Mouse (Mus musculus) kidney, embryonic 15.5 days (tissue): ENCODE results near the gene Minos1. TPM values are rescaled to one million over a fixed set of nuclear protein-coding genes. Genes with fewer than 3 reads are reported as not detected.
A peak's percentile ranks its signal among the peaks of the same experiment; 100 is the strongest.

Experiments used
- ATAC-seq: fragments of 200-750 bp; cut with Nextera tagmentation; replicated peaks from 2 replicates; pipeline ENCODE4 v1.8.0; 2017; ENCODE audit warnings: moderate TSS enrichment; ENCODE audit not compliant: low FRiP score
- H3K27ac ChIP-seq: fragments of 300-500 bp; sonication (generic); 2 replicates; pipeline ENCODE4 v1.5.1; 2015; ENCODE audit warnings: mild to moderate bottlenecking, inconsistent platforms
- H3K27me3 ChIP-seq: fragments of 300-500 bp; sonication (generic); 2 replicates; pipeline ENCODE4 v1.6.1; 2015; ENCODE audit warnings: inconsistent platforms
- H3K36me3 ChIP-seq: fragments of 300-500 bp; sonication (generic); 2 replicates; pipeline ENCODE4 v1.6.1; 2015; ENCODE audit warnings: inconsistent platforms
- H3K4me1 ChIP-seq: fragments of 300-500 bp; sonication (generic); 2 replicates; pipeline ENCODE4 v1.6.1; 2015; ENCODE audit warnings: inconsistent platforms
- H3K4me2 ChIP-seq: fragments of 300-500 bp; sonication (generic); 2 replicates; pipeline ENCODE4 v1.6.1; 2015; ENCODE audit warnings: moderate library complexity, mild to moderate bottlenecking, inconsistent platforms
- H3K4me3 ChIP-seq: fragments of 300-500 bp; sonication (generic); replicated peaks from 2 replicates; pipeline ENCODE4 v1.5.1; 2015; ENCODE audit warnings: mild to moderate bottlenecking, inconsistent platforms
- H3K9ac ChIP-seq: fragments of 300-500 bp; sonication (generic); 2 replicates; pipeline ENCODE4 v1.6.1; 2015; ENCODE audit warnings: mild to moderate bottlenecking, inconsistent platforms
- H3K9me3 ChIP-seq: fragments of 300-500 bp; sonication (generic); replicated peaks from 2 replicates; pipeline ENCODE4 v1.6.1; 2016; ENCODE audit warnings: inconsistent platforms
- WGBS: fragments of 180-500 bp; shearing (Covaris S2); methylation state at CpG from one replicate; pipeline ENCODE4 v1.1.7; 2015; ENCODE audit warnings: mixed read lengths; 5-methylcytosine and 5-hydroxymethylcytosine counted together
- polyA plus RNA-seq: library from polyadenylated mRNA; unstranded; fragments of >200 nt; fragmentation: Nextera tagmentation; extraction: Ambion mirVana; gene quantifications from 2 replicates; pipeline ENCODE4 v1.2.1, GENCODE M21; 2015

Gene Minos1
- polyA plus RNA-seq, 1 experiment from 2014 or later = 522 TPM

DNA sequence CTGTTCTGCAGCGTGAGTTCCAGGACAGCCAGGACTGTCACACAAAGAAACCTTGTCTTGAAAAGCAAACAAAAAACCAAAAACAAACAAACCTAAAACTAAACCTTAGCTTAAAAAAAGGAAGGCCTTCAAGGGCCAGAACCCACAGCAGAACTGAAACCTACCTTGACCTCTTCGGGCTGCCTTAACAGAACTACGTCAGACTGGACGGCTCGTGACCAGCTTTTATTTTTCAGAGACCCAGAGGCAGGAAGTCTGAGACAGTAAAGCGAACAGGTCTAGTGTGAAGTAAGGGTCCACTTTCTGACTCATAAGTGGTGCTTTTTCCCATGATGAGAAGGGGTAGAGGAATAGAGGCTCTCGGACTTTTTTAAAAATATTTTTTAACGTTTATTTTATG is 35.3 kb upstream of the Minos1 start:
- Histone ChIP-seq H3K4me1 (peaks cover 13% of the 10 kb centered on the region), H3K9ac (no peak overlapping the region), H3K9me3 (no peaks in the 10 kb centered on the region), H3K27me3 (no peaks in the 10 kb centered on the region), H3K4me2 (no peak overlapping the region), H3K36me3 (no peaks in the 10 kb centered on the region), H3K4me3 (no peak overlapping the region), H3K27ac (no peak overlapping the region)
- ATAC-seq = no peak
- WGBS = 67% methylated on average over 8 of the region's 8 CpGs

DNA sequence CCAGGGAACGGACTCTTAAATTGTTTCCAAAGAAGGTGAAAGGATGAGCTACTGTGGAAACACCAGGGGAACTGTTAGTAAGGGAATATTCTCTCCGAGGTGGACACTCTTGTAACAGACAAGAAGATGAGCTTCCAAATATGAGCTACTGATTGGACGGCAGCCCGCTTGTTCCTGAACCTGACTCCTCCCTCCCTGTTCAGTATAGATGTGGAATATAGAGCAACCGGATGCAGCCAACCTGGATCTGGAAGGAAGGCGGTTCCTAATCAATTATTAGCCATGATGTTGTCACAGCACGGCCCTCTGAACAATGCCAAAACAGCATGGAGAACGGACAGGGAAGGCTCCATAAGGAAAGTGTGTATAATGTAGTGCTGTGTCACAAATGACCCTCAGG is 34.3 kb upstream of the Minos1 start:
- Histone ChIP-seq H3K4me2 (no peak overlapping the region), H3K9ac (no peak overlapping the region), H3K4me3 (no peak overlapping the region), H3K4me1 (peaks cover 12% of the 10 kb centered on the region), H3K9me3 (no peaks in the 10 kb centered on the region), H3K27me3 (no peaks in the 10 kb centered on the region), H3K27ac (no peak overlapping the region), H3K36me3 (no peaks in the 10 kb centered on the region)
- ATAC-seq = no peak
- 81% methylated on average over 8 of the region's 8 CpGs for WGBS

DNA sequence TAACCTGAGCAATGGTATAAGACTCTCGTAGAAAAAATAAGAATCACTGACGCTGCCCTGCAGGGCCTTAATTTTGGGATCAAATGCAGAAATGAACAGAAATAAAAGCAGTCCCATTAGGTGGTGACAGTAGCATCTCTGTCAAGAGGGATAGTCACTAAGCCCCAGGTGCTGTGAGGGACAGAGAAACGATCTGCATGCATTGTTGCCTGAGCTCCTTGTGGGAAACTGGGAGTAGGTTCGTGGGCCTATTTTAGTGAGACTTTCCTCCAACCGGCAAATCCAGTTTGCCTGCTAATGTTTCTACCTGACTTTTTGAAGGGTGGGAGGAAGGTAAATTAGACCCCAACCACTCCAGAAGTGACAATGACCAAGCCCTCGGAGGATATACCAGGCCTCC is 33.2 kb upstream of the Minos1 start:
- Histone ChIP-seq H3K4me2 (no peak overlapping the region), H3K9me3 (no peaks in the 10 kb centered on the region), H3K4me1 (0 out of 2 replicates have a peak, but pooled peaks cover 6% of the 10 kb centered on the region), H3K36me3 (no peaks in the 10 kb centered on the region), H3K27me3 (no peaks in the 10 kb centered on the region), H3K4me3 (no peak overlapping the region), H3K9ac (no peak overlapping the region), H3K27ac (no peak overlapping the region)
- WGBS = 85% methylated on average over 6 of the region's 6 CpGs
- no peak for ATAC-seq

DNA sequence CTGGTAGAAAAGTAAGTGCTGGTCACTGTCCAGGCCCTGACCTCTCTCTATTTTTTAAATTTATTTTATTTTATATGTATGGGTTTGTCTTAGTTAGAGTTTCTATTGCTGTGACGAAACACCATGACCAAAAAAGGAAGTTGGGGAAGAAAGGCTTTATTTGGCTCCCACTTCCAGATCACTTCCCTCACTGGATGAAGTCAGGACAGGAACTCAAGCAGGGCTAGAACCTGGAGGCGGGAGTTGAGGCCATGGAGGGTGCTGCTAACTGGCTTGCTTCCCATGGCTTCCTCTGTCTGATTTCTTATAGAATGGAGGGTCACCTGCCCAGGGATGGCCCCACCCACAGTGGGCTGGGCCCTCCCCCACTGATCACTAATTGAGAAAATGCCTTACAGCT is 30.2 kb upstream of the Minos1 start:
- no peaks in the 10 kb centered on the region for H3K9me3 ChIP-seq
- ATAC-seq = no peak
- H3K4me1 ChIP-seq = no peaks in the 10 kb centered on the region
- WGBS = 76% methylated on average over 2 of the region's 2 CpGs
- H3K4me2 ChIP-seq = no peak overlapping the region
- H3K4me3 ChIP-seq = no peak overlapping the region
- H3K36me3 ChIP-seq = no peaks in the 10 kb centered on the region
- H3K9ac ChIP-seq = no peak overlapping the region
- H3K27me3 ChIP-seq = no peaks in the 10 kb centered on the region
- no peak overlapping the region for H3K27ac ChIP-seq

DNA sequence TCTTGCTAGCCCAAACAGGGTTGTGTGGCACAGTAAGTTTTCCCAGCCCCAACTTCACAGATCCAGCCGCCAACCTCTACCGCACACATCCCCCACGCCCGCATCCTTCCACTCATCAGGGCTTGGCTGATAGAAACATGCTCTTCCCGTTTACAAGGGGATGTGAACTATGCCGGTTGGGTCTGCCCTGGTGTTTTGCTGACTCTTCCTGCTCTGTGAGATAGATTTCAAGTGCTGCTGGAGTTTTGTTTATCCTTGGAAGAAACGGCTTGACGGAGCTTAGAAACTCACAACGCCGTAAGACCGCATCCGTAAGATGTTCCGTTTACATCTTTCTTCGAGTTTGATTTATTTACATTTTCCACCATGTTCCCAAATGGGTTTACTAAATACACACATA is 27.4 kb upstream of the Minos1 start:
- WGBS = 78% methylated on average over 14 of the region's 14 CpGs
- ATAC-seq = no peak
- no peak overlapping the region for H3K4me2 ChIP-seq
- no peak overlapping the region for H3K27ac ChIP-seq
- no peaks in the 10 kb centered on the region for H3K9me3 ChIP-seq
- no peak overlapping the region for H3K9ac ChIP-seq
- H3K36me3 ChIP-seq = no peaks in the 10 kb centered on the region
- no peaks in the 10 kb centered on the region for H3K4me1 ChIP-seq
- H3K4me3 ChIP-seq = no peak overlapping the region
- H3K27me3 ChIP-seq = no peaks in the 10 kb centered on the region

DNA sequence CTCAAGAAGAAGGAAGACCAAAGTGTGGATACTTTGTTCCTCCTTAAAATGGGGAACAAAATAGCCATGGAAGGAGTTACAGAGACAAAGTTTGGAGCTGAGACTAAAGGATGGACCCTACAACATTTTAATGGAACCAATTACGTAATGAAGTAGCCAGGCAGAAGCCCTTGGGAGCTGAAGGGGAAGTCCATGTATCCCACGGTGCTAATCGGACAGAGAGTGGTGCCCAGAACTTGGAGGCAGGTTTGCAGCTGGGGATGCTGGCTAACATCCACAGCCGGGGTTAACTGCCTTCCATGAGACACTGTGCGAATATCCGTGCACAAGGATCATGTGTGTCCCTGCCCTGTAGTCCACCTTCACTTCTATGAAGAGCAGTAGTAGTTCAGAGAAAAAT is 25.6 kb upstream of the Minos1 start:
- Histone ChIP-seq H3K4me2 (no peak overlapping the region), H3K4me3 (no peak overlapping the region)
- no peak for ATAC-seq

DNA sequence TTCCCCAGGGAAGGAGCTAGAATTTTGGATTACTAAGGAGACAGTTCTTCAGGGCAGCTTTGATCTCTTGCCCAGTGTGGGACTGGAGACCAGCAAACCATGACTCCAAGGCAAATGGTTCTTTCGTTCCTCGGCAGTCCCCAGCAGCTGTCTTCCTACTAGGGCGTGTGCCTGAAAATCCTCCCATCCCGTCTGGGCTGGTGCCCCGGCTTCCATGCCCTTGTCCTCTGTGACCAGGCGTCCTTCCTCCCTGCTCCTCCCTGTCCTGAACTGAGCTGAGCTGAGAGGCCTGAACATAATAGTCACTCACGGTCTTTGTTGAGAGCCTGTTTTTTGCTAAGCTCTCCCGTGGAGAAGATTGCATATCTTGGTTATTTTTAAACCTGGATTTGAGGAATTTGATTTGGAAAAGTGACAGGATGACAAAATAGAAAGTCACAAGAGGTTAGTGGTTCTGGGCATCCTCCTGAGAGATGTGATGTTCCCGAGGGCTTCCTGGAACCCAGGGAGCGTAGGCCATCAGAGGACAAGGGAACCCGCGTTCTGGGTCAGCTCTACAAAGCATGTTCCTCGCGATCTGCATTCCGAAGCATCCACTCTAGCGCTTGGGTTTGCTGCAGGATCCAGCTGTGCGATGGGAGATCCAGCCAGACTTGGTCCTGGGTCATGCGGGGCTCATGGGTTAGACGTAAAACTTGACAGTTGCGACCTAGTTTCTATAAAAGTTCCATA is 23.8 kb upstream of the Minos1 start:
- no peak overlapping the region for H3K27ac ChIP-seq
- no peaks in the 10 kb centered on the region for H3K9me3 ChIP-seq
- H3K4me2 ChIP-seq = no peak overlapping the region
- no peaks in the 10 kb centered on the region for H3K4me1 ChIP-seq
- no peak overlapping the region for H3K4me3 ChIP-seq
- WGBS = 76% methylated on average over 20 of the region's 20 CpGs
- H3K9ac ChIP-seq = no peak overlapping the region
- H3K27me3 ChIP-seq = no peaks in the 10 kb centered on the region
- no peaks in the 10 kb centered on the region for H3K36me3 ChIP-seq
- no peak for ATAC-seq

More for the DNA sequence above, 25.6 kb upstream of the Minos1 start:
- Histone ChIP-seq H3K27ac (no peak overlapping the region), H3K9me3 (no peaks in the 10 kb centered on the region), H3K9ac (no peak overlapping the region), H3K36me3 (no peaks in the 10 kb centered on the region), H3K4me1 (no peaks in the 10 kb centered on the region), H3K27me3 (no peaks in the 10 kb centered on the region)
- whole genome bisulfite sequencing = 86% methylated on average over 6 of the region's 6 CpGs

DNA sequence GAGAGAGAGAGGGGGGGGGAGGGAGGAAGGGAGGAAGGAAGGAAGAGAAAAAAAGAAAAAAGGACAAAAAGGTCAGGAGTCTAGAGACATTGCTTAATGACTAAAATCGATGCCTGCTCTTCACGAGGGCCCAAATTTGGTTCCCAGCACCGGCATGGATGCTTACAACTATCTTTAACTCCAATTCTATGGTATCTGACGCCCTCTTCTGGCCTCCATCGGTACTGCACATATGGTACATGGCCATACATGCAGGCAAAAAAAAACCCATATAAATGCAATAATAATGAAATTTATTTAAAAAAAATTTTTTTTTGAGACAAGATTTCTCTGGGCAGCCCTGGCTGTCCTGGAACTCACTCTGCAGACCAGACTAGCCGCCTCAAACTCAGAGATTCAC is 20.5 kb upstream of the Minos1 start:
- Histone ChIP-seq H3K36me3 (no peaks in the 10 kb centered on the region), H3K27me3 (no peaks in the 10 kb centered on the region), H3K4me2 (no peak overlapping the region), H3K4me3 (no peak overlapping the region), H3K4me1 (no peaks in the 10 kb centered on the region), H3K27ac (no peak overlapping the region), H3K9ac (no peak overlapping the region), H3K9me3 (peaks cover 9% of the 10 kb centered on the region; the same call in 1 of the 2 replicates)
- 69% methylated on average over 6 of the region's 6 CpGs for WGBS
- ATAC-seq = no peak

DNA sequence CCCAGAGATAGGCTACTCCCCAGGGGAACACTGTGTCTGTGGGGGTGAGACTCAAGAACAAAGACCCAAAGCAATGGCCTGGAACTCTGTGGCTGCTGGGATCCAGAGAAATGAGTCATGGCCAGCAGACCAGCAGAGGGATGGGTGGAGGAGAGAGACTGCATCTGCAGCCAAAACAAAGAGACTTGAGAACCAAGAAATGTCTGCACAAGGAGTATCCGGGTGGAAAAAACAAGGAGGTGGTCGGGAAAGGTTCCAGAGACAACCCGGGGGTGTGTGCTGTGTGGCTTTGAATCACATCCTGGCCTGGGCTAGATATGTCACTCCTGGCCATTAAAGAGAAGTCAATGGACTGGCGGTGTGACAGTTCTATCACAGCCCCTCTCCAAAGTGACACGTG is 15.8 kb upstream of the Minos1 start:
- no peaks in the 10 kb centered on the region for H3K27me3 ChIP-seq
- ATAC-seq = no peak
- H3K9ac ChIP-seq = no peak overlapping the region
- peaks cover 14% of the 10 kb centered on the region for H3K4me1 ChIP-seq
- WGBS = 61% methylated on average over 5 of the region's 5 CpGs
- no peak overlapping the region for H3K4me2 ChIP-seq
- peaks cover 9% of the 10 kb centered on the region; the same call in 1 of the 2 replicates for H3K9me3 ChIP-seq
- H3K4me3 ChIP-seq = no peak overlapping the region
- H3K36me3 ChIP-seq = no peaks in the 10 kb centered on the region
- no peak overlapping the region for H3K27ac ChIP-seq

DNA sequence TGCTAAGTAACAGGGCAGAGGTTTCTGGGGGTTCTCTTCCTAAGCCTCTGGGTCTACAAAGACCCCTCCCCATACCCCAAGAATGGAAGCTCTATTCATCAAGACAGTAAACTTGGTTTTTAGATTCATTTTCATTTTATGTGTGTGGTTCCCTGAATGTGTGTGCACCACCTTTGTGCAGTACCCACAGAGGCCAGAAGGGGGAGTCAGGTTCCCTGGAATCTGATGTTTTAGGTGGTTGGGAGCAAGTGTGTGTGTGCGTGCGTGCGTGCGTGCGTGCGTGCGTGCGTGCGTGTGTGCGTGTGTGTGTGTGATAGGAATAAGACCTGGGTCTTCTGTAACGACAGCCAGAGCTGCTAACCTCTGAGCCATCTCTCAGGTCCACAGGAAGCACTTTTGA is 14.2 kb upstream of the Minos1 start:
- H3K9me3 ChIP-seq = peaks cover 9% of the 10 kb centered on the region; the same call in 1 of the 2 replicates
- 91% methylated on average over 11 of the region's 11 CpGs for WGBS
- H3K4me2 ChIP-seq = no peak overlapping the region
- no peak overlapping the region for H3K27ac ChIP-seq
- no peaks in the 10 kb centered on the region for H3K27me3 ChIP-seq
- H3K36me3 ChIP-seq = no peaks in the 10 kb centered on the region
- H3K4me1 ChIP-seq = peaks cover 14% of the 10 kb centered on the region
- no peak overlapping the region for H3K4me3 ChIP-seq
- H3K9ac ChIP-seq = no peak overlapping the region
- no peak for ATAC-seq

DNA sequence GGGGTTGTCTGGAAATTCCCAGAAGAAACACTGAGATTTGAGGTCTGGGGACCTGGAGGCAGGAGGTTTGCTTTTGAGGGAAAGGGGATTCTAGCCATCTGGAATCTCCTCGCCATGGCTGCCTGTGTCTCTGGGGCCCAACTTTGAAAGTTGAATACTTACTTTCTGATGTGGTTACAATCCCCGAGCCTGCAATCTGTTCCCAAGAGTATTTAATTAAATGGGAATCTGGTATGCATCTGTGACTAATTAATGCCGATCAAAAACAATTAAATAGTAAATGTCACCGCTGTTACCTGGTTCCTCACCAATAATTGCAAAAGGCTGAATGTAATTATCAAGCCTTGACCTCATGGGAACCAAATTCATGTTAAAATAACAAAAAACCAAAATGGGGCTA is 13.7 kb upstream of the Minos1 start:
- Histone ChIP-seq H3K9me3 (peaks cover 9% of the 10 kb centered on the region; the same call in 1 of the 2 replicates), H3K27me3 (no peaks in the 10 kb centered on the region), H3K4me3 (no peak overlapping the region), H3K36me3 (no peaks in the 10 kb centered on the region), H3K4me2 (no peak overlapping the region), H3K4me1 (peaks cover 14% of the 10 kb centered on the region), H3K9ac (no peak overlapping the region), H3K27ac (no peak overlapping the region)
- ATAC-seq = no peak
- 90% methylated on average over 4 of the region's 4 CpGs for WGBS

DNA sequence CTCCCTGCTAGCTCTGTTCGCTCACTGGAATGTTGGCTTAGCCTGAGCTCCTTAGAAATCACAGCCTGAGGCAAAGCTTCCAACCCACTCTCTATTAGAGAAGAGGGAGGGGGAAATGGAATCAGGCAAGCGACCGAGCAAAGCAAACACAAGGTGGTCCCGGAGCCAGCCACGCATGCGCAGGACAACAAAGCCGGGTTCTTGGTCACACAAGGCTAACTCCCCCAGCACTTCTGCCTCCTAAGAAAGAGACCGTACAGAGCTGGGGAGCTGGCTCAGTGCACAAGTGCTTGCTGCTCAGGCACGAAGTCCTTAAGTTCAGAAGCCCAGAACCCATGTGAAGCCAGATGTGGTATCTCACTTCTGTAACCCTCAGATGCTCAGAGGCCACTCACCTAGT is 12.1 kb upstream of the Minos1 start:
- H3K9me3 ChIP-seq = peaks cover under 1% of the 10 kb centered on the region; the same call in 1 of the 2 replicates
- 19% methylated on average over 9 of the region's 9 CpGs for WGBS
- peak overlapping the region; percentile 91 for H3K27ac ChIP-seq
- ATAC-seq = peak; percentile 87
- H3K4me1 ChIP-seq = peaks cover 14% of the 10 kb centered on the region
- no peaks in the 10 kb centered on the region for H3K27me3 ChIP-seq
- no peaks in the 10 kb centered on the region for H3K36me3 ChIP-seq
- no peak overlapping the region for H3K9ac ChIP-seq
- peak overlapping the region; percentile 22 for H3K4me3 ChIP-seq
- peak overlapping the region; percentile 55 for H3K4me2 ChIP-seq

DNA sequence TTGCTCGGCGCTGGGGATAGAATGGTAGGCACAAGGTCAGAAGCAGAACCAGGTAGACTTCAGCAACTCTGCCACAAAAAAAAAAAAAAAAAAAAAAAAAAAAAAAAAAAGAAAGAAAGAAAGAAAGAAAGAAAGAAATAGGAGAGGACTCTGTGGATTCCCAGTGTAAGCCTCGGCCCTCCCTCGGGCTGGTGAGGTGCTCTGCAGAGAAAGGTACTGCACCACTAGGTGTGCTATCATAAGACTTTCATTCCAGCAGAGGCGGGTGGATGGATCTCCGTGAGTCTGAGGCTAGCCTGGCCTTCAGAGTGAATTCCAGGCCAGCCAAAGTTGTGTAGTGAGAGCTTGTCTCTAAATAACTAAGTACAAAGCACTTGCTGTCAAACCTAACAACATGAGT is 10.9 kb upstream of the Minos1 start:
- WGBS = 76% methylated on average over 6 of the region's 6 CpGs

More for the DNA sequence above, 10.9 kb upstream of the Minos1 start:
- H3K27me3 ChIP-seq = no peaks in the 10 kb centered on the region
- H3K4me3 ChIP-seq = no peak overlapping the region
- H3K4me1 ChIP-seq = peaks cover 14% of the 10 kb centered on the region
- H3K27ac ChIP-seq = no peak overlapping the region
- no peak overlapping the region for H3K9ac ChIP-seq
- H3K4me2 ChIP-seq = no peak overlapping the region
- no peaks in the 10 kb centered on the region for H3K9me3 ChIP-seq
- ATAC-seq = no peak
- H3K36me3 ChIP-seq = no peaks in the 10 kb centered on the region
